Mouse (Mus musculus) embryonic facial prominence, embryonic 14.5 days (tissue): ENCODE measurements around the gene Flad1. TPM values are rescaled to one million over a fixed set of nuclear protein-coding genes. Genes with fewer than 3 reads are reported as not detected.
A peak's percentile ranks its signal among the peaks of the same experiment; 100 is the strongest.

Experiments
- ATAC-seq: fragments of 200-750 bp; cut with Nextera tagmentation; 2 replicates; pipeline ENCODE4 v1.8.0; 2017; ENCODE audit warnings: low read depth, moderate number of reproducible peaks, moderate TSS enrichment
- DNase-seq: peaks from one replicate; pipeline ENCODE4 v3.0.0-alpha.2; 2015; ENCODE audit warnings: low spot score
- H3K27ac ChIP-seq: fragments of 300-500 bp; sonication (generic); replicated peaks from 2 replicates; pipeline ENCODE4 v1.5.1; 2014; ENCODE audit warnings: low read depth, mild to moderate bottlenecking, low read length, moderate library complexity
- H3K27me3 ChIP-seq: fragments of 300-500 bp; sonication (generic); replicated peaks from 2 replicates; pipeline ENCODE4 v1.6.1; 2014; ENCODE audit warnings: low read length; ENCODE audit not compliant: control insufficient read depth, insufficient read depth
- H3K36me3 ChIP-seq: fragments of 300-500 bp; sonication (generic); 2 replicates; pipeline ENCODE4 v1.6.1; 2014; ENCODE audit warnings: low read length, mixed read lengths; ENCODE audit not compliant: control insufficient read depth, insufficient read depth
- H3K4me1 ChIP-seq: fragments of 300-500 bp; sonication (generic); 2 replicates; pipeline ENCODE4 v1.6.1; 2014; ENCODE audit warnings: antibody characterized with exemption, low read length; ENCODE audit not compliant: control insufficient read depth, insufficient read depth
- H3K4me2 ChIP-seq: fragments of 300-500 bp; sonication (generic); 2 replicates; pipeline ENCODE4 v1.6.1; 2014; ENCODE audit warnings: low read depth, mild to moderate bottlenecking, low read length, moderate library complexity, mixed read lengths
- H3K4me3 ChIP-seq: fragments of 300-500 bp; sonication (generic); 2 replicates; pipeline ENCODE4 v1.5.1; 2014; ENCODE audit warnings: low read depth, mild to moderate bottlenecking, low read length
- H3K9ac ChIP-seq: fragments of 300-500 bp; sonication (generic); 2 replicates; pipeline ENCODE4 v1.6.1; 2014; ENCODE audit warnings: low read depth, mild to moderate bottlenecking, low read length, moderate library complexity, mixed read lengths
- H3K9me3 ChIP-seq: fragments of 300-500 bp; sonication (generic); 2 replicates; pipeline ENCODE4 v1.6.1; 2016; ENCODE audit warnings: low read length; ENCODE audit not compliant: control insufficient read depth
- WGBS: fragments of 180-500 bp; shearing (Covaris S2); extraction: QIAGEN DNeasy Blood & Tissue Kit; methylation state at CpG from one replicate; pipeline ENCODE4 v1.1.7; 2014; 5-methylcytosine and 5-hydroxymethylcytosine counted together
- polyA plus RNA-seq: library from polyadenylated mRNA; unstranded; fragments of >200 nt; fragmentation: Nextera tagmentation; extraction: Ambion mirVana; gene quantifications from 2 replicates; pipeline ENCODE4 v1.2.1, GENCODE M21; 2014

Gene Flad1
- polyA plus RNA-seq, 1 experiment from 2014 or later = 24.8 TPM

DNA sequence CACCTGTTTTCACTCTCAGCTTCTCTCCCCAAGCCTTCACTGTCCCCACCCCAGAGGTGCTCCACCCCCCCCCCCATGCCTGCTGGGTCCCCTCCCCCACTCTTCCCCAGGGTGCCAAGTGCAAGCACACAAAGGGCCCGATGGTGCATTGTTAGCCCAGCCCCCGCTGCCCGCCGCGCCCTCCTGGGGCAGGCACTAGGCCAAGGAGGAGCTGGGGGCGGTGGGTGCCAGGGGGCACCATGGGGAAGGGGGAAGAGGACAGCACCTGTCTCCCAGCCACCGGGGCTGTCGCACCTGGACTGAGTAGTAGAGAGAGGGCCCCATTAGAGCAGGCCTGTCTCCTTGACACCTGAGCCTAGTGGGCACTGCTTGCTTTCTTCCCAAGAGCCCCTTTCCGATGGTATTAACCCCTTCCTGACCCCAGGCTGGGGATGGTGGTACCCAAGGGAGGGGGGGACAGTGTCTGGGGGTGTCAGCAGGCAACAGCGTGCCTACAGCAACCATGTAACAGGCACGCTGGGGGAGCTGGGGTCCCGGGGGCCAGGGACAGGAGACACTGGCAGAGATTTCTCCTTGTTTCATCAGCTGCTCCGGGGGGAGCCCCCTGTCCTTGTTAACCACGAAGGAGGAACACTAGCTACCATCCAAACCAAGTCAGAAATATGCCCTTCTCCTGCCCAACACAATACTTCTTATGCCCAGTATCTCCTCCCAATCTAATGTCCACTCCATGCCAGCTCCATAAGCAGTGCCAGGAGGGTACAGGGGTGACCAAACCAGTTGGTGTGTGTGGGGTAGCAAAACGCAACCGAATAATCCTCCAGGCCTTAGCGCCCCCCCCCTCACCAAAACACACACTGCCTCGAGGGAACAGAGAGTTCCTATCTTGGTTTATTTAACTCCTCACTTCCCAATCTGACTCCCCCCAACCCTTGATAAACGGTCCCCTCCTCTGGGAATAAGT lies 20.7 kb downstream of the Flad1 start:
- H3K9me3 ChIP-seq = no peaks in the 10 kb centered on the region
- ATAC-seq (no peak; the same call in 1 of the 2 replicates), DNase-seq (no peak)
- peak overlapping the region; percentile 66 for H3K9ac ChIP-seq
- peaks cover 41% of the 10 kb centered on the region for H3K4me1 ChIP-seq
- WGBS = 14% methylated on average over 19 of the region's 19 CpGs
- peaks cover 14% of the 10 kb centered on the region for H3K27me3 ChIP-seq
- H3K4me3 ChIP-seq = peak overlapping the region; percentile 49
- peak overlapping the region; percentile 66; the same call in 1 of the 2 replicates for H3K27ac ChIP-seq
- peak overlapping the region; percentile 91 for H3K4me2 ChIP-seq
- no peaks in the 10 kb centered on the region for H3K36me3 ChIP-seq

DNA sequence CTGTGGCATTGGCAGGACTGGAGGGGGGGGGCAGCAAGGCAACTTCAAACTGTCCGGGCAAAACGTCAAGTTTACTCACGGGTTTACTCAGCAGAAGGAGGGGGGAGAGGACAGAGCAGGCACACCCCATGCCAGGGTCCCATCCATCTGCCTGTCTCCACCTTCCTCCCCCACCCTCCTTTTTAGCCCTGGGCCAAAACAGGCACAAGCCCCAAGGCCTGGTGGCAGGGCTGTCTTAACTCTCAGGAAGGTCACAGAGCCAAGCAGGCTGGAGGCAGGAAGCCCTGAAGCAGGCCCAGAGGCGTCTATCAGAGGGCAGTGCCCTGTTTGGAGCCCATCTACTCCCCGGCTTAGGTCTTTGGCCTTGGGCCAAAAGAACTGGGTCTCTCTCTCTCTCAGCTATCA lies 21.6 kb downstream of the Flad1 start:
- H3K4me1 ChIP-seq = peaks cover 39% of the 10 kb centered on the region
- H3K9ac ChIP-seq = no peak overlapping the region
- 39% methylated on average over 3 of the region's 5 CpGs for WGBS
- no peaks in the 10 kb centered on the region for H3K9me3 ChIP-seq
- H3K27me3 ChIP-seq = peaks cover 14% of the 10 kb centered on the region
- ATAC-seq = no peak
- DNase-seq = no peak
- H3K4me2 ChIP-seq = peak overlapping the region; percentile 91
- H3K36me3 ChIP-seq = no peaks in the 10 kb centered on the region
- no peak overlapping the region for H3K4me3 ChIP-seq
- H3K27ac ChIP-seq = no peak overlapping the region

DNA sequence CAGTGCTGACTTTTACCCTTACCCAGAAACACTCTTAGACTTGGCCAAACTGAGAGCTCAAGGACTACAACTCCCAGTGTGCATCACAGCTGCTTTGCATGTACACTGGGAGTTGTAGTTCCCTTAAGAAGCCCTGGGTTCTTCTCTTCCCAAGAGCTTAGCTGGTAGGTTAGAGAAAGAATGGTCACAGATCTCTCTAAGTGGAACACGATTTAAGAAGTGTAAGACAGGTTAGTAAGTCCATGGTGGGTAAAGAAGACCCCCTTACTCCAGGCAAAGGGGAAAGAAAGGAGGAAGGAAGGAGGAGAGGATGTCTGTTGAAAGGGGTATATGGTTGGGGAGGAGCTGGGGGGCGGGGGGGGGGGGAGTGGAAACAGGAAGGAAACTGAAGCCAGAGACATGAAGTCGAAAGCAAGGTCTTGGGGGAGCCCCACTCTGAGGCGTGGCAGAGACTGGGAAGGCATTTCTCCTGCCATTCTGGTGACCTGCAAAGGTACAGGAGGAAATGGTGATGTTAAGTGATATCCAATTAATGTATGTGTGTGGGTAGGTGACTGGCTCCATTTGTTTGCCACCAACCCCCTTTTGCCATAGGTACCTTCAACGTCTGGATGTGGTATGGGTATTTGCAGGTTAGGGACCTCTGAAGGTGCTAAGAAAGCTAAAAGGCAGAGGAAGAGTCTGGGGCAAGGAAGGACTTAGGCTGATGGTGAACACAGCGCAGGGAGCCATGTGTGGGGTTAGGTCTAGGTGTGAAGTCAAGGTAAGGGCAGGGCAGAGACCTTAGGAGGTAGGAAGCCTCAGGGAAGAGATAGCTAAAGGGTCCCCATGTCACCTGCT lies 22.5 kb downstream of the Flad1 start:
- H3K27ac ChIP-seq = no peak overlapping the region
- peaks cover 33% of the 10 kb centered on the region for H3K4me1 ChIP-seq
- WGBS = 50% methylated on average over 5 of the region's 6 CpGs
- no peak overlapping the region for H3K9ac ChIP-seq
- DNase-seq = peak; percentile 71
- H3K9me3 ChIP-seq = no peaks in the 10 kb centered on the region
- no peaks in the 10 kb centered on the region for H3K36me3 ChIP-seq
- no peak overlapping the region for H3K4me2 ChIP-seq
- no peak for ATAC-seq
- peaks cover 14% of the 10 kb centered on the region for H3K27me3 ChIP-seq
- no peak overlapping the region for H3K4me3 ChIP-seq

DNA sequence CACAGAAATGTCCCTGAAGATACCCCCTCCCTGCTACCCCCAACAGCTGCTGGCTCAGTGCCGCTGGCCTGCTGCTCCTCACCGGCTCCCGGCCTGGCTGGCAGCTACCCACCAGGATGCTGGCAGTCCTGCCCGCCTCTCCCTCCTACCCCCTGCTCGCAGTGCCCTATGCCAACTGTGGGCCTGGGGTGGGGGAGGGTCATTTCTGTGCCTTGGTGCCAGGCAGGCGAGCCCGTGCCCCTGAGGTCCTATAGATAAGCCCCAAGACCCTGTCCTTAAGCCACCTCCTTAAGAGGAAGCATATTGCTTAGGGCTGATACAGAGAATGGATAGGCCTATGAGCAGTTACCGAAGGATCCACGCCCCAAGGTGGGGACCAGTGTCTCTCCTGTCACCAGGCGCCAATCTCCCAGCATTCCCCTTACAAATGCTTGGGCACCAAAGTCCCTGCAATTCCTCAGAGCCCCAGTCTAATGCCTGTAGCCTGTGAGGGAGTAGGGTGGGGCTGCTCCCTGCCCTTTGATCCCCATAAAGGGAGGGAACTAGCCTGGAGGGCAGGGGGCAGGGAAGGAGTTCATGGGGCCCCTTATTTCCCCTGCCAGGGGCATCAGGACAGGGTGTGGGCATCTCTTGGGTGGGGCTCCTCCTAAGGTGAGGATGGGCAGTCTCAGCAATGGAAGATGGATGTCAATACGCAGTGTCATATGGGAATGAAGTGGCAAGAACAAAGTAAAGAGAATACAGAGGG lies 23.4 kb downstream of the Flad1 start:
- Histone ChIP-seq H3K27me3 (peaks cover 14% of the 10 kb centered on the region), H3K4me2 (no peak overlapping the region; the same call in 1 of the 2 replicates), H3K4me1 (peaks cover 33% of the 10 kb centered on the region), H3K27ac (no peak overlapping the region), H3K36me3 (no peaks in the 10 kb centered on the region), H3K4me3 (no peak overlapping the region), H3K9me3 (no peaks in the 10 kb centered on the region), H3K9ac (no peak overlapping the region)
- ATAC-seq = no peak
- no peak for DNase-seq
- WGBS = 80% methylated on average over 11 of the region's 11 CpGs

DNA sequence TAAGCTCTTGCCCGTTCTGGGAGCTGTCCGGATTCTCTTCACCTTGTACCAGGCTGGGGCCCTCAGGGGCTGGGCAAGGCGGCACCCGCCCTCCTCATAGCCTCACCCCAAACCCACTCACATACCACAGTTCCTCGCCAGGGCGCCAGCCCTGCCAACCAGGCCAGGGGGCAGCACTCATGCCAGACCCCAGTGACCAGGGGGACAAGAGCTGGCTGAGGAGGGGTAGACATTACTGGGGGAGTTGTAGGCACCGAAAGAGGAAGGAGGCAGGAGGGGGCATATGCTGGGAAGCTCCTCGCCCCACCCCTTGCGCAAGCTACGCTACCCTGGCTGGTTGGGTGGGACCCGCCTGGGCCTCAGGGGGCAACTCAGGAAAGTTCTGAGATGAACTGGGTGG lies 24.0 kb downstream of the Flad1 start:
- DNase-seq = no peak
- whole genome bisulfite sequencing = 72% methylated on average over 11 of the region's 11 CpGs
- no peak for ATAC-seq
- H3K4me1 ChIP-seq = peaks cover 30% of the 10 kb centered on the region
- H3K4me2 ChIP-seq = peak overlapping the region; percentile 3; the same call in 1 of the 2 replicates
- H3K27me3 ChIP-seq = peaks cover 11% of the 10 kb centered on the region
- H3K27ac ChIP-seq = no peak overlapping the region
- no peak overlapping the region for H3K4me3 ChIP-seq
- H3K36me3 ChIP-seq = no peaks in the 10 kb centered on the region
- H3K9ac ChIP-seq = peak overlapping the region; percentile 42; the same call in 1 of the 2 replicates
- H3K9me3 ChIP-seq = no peaks in the 10 kb centered on the region

DNA sequence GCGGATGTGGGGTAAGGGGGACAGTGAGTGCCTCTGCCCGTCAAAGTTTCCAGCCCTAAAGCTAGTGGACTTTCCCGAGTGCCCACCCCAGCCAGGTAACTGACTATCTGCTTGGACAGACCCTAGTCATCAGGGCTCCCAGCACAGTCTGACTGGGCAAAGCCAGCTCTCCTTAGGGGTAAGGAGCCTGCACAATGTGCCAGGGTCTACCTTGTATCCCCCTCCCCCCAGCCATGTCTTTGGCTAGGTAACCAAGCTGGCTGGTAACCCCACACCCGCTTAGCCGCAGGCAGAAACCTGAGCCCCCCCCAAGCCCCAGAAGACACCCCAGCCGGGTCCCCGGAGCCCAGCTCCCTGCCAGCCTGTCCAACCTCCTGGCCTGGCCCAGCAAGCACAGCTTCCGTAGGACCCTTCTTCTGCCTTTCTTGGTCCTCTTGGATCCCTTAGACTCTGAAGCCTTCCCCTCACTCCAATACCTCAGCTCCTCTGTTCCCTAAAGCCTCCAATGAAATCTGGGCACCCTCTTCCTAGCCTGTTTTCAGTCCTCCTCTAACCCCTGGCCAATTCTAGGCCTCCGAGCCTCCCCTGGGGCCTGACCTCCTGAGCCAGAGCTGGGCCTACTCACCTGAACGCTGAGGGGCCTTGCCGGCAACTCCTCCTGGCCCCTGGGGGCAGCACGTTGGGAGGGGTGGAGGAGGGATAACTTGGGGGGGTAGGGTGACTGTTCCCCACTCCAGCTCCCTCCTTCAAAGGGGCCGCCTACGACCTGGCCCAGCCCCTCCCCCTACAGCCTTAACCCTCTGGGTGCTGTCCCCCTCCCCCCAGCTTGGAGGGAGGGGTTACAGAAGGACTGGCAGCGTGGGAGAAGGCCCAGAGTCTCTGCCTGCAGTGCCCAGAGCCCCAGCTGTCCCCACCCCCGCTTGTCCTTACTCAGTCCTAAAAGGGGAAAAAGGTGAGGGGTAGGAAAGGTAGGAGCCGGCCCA lies 24.9 kb downstream of the Flad1 start:
- H3K27ac ChIP-seq = no peak overlapping the region
- no peak overlapping the region for H3K4me3 ChIP-seq
- no peak for DNase-seq
- no peak for ATAC-seq
- H3K9ac ChIP-seq = 0 out of 2 replicates have a peak overlapping the region, but pooled peaks have one; percentile 14
- WGBS = 46% methylated on average over 15 of the region's 17 CpGs
- peaks cover 24% of the 10 kb centered on the region for H3K4me1 ChIP-seq
- H3K9me3 ChIP-seq = no peaks in the 10 kb centered on the region
- H3K36me3 ChIP-seq = no peaks in the 10 kb centered on the region
- H3K27me3 ChIP-seq = peaks cover 2% of the 10 kb centered on the region
- 0 out of 2 replicates have a peak overlapping the region, but pooled peaks have one; percentile 26 for H3K4me2 ChIP-seq

DNA sequence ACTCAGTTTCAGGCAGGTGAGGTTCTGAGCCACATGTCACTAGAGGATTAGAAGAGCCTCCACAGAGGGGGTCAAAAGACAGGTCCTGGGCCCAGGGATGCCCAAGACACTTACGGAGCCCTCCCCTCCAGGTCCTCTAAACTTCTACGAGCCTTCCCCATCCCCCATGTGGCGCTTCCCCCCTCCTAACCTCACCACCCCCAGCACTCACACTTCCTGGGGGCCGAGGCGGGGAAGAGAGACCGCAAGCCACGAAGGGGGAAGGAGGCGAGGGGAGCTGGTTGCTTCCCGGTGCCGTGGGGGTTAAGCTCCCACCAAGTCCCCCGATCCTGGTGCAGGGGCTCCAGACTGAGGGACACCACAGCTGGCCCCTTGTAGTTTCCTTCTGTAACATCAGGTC lies 26.2 kb downstream of the Flad1 start:
- Histone ChIP-seq H3K9ac (0 out of 2 replicates have a peak overlapping the region, but pooled peaks have one; percentile 1), H3K4me3 (no peak overlapping the region), H3K36me3 (no peaks in the 10 kb centered on the region), H3K4me1 (peaks cover 13% of the 10 kb centered on the region; the same call in 1 of the 2 replicates), H3K4me2 (no peak overlapping the region), H3K9me3 (no peaks in the 10 kb centered on the region), H3K27ac (no peak overlapping the region; the same call in 1 of the 2 replicates), H3K27me3 (no peaks in the 10 kb centered on the region)
- 36% methylated on average over 8 of the region's 11 CpGs for WGBS
- DNase-seq (no peak), ATAC-seq (no peak)
